Mouse (Mus musculus): Measurements from ENCODE around the gene Dlx4. TPM values are rescaled to one million over a fixed set of nuclear protein-coding genes. Genes with fewer than 3 reads are reported as not detected.

Gene Dlx4
- polyA plus RNA-seq (2014; fragmentation: Illumina TruSeq; extraction: RNeasy Lipid Tissue Mini Kit (QIAGEN cat#74804); ENCODE audit: low read depth, low replicate concordance), result not detected

DNA sequence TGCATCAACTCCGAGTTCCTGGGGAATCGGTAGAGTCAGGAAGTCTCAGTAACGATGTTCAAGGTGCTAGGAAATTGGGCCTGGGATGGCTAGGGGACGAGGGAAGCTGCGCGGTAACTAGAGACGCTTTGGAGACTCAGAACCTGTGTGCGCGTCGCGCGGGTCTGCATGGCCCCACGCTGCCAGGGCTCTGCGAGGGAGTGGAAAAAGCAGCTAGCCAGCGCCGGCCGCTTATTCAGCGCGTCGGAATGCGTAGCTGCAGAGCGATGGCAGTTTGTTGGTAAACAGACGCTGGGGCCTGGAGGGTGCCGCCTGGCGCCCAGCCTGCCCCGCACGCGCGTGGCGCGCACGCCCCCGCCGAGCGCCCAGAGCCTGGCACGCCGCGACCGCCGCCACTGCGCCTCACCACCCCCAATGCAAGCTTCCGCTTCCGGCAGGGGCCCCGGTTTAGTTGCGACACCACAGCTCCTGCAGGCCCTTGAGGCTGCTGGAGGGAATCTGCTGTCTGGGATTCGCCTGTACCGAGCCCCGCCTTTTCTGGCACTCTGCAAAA, at the start of gene Dlx4:
Gene Dlx4 (minus strand): TSS at position 413 of the 553 bp plus-strand sequence.

DNA sequence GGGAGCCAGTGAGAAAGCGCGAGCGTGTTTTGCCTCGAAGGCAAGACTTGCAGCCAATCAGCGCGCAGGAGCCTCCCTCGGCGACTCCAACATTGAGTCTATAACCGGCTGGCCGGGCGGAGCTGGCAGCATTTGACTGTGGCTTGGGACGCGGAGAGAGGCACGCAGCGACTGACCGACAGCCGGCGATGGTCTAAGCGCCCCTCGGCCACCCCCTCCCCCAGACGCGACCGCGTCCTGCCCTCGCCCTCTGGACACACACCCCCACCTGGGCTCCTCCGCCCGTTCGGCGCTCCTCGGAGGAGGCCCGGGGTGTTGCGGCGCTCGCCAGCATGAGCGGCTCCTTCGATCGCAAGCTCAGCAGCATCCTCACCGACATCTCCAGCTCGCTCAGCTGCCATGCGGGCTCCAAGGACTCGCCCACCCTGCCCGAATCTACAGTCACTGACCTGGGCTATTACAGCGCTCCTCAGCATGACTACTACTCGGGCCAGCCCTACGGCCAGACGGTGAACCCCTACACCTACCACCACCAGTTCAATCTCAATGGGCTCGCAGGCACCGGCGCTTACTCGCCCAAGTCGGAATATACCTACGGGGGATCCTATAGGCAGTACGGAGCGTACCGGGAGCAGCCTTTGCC, 26.0 kb downstream of the Dlx4 start, which contains the start of gene Dlx3:
Gene Dlx3 (plus strand): TSS at position 130 of the 643 bp plus-strand sequence.

Other genes with a start within 250 kb of the Dlx4 start
- 29.1 TPM for gene Col1a1, start 210.0 kb downstream of the Dlx4 start, polyA plus RNA-seq (2014; fragmentation: Illumina TruSeq; extraction: RNeasy Lipid Tissue Mini Kit (QIAGEN cat#74804); ENCODE audit: low read depth, low replicate concordance)
- gene Hils1, start 178.7 kb downstream of the Dlx4 start, polyA plus RNA-seq (2014; fragmentation: Illumina TruSeq; extraction: RNeasy Lipid Tissue Mini Kit (QIAGEN cat#74804); ENCODE audit: low read depth, low replicate concordance), result not detected
- gene Sgca, start 169.9 kb downstream of the Dlx4 start, polyA plus RNA-seq (2014; fragmentation: Illumina TruSeq; extraction: RNeasy Lipid Tissue Mini Kit (QIAGEN cat#74804); ENCODE audit: low read depth, low replicate concordance), result not detected
- gene Ppp1r9b, start 155.2 kb downstream of the Dlx4 start, polyA plus RNA-seq (2014; fragmentation: Illumina TruSeq; extraction: RNeasy Lipid Tissue Mini Kit (QIAGEN cat#74804); ENCODE audit: low read depth, low replicate concordance), result 10.5 TPM
- gene Samd14, start 136.4 kb downstream of the Dlx4 start, polyA plus RNA-seq (2014; fragmentation: Illumina TruSeq; extraction: RNeasy Lipid Tissue Mini Kit (QIAGEN cat#74804); ENCODE audit: low read depth, low replicate concordance), result not detected
- 3.7 TPM for gene Pdk2, start 104.9 kb downstream of the Dlx4 start, polyA plus RNA-seq (2014; fragmentation: Illumina TruSeq; extraction: RNeasy Lipid Tissue Mini Kit (QIAGEN cat#74804); ENCODE audit: low read depth, low replicate concordance)
- 1.5 TPM for gene Itga3, start 69.5 kb downstream of the Dlx4 start, polyA plus RNA-seq (2014; fragmentation: Illumina TruSeq; extraction: RNeasy Lipid Tissue Mini Kit (QIAGEN cat#74804); ENCODE audit: low read depth, low replicate concordance)
- gene Dlx3, start 26.1 kb downstream of the Dlx4 start, polyA plus RNA-seq (2014; fragmentation: Illumina TruSeq; extraction: RNeasy Lipid Tissue Mini Kit (QIAGEN cat#74804); ENCODE audit: low read depth, low replicate concordance), result not detected
- gene Tac4, start 115.3 kb upstream of the Dlx4 start, polyA plus RNA-seq (2014; fragmentation: Illumina TruSeq; extraction: RNeasy Lipid Tissue Mini Kit (QIAGEN cat#74804); ENCODE audit: low read depth, low replicate concordance), result not detected
- 45.3 TPM for gene Kat7, start 164.0 kb upstream of the Dlx4 start, polyA plus RNA-seq (2014; fragmentation: Illumina TruSeq; extraction: RNeasy Lipid Tissue Mini Kit (QIAGEN cat#74804); ENCODE audit: low read depth, low replicate concordance)
- gene Fam117a, start 190.8 kb upstream of the Dlx4 start, polyA plus RNA-seq (2014; fragmentation: Illumina TruSeq; extraction: RNeasy Lipid Tissue Mini Kit (QIAGEN cat#74804); ENCODE audit: low read depth, low replicate concordance), result 2.1 TPM
- gene Slc35b1, start 238.4 kb upstream of the Dlx4 start, polyA plus RNA-seq (2014; fragmentation: Illumina TruSeq; extraction: RNeasy Lipid Tissue Mini Kit (QIAGEN cat#74804); ENCODE audit: low read depth, low replicate concordance), result 59.2 TPM

Data from sigmoid colon, adult 10 weeks (tissue).